Mouse (Mus musculus) kidney, adult 2 months (tissue): ENCODE measurements around the gene Fhl2.

Source experiments
- CTCF ChIP-seq: fragments of 200-500 bp; conservative IDR thresholded peaks from 2 replicates; pipeline ENCODE4 v1.5.1; 2011; ENCODE audit warnings: low read depth, mild to moderate bottlenecking, control low read depth, low read length, moderate library complexity, mixed read lengths; ENCODE audit not compliant: insufficient read depth, insufficient read length
- POLR2A ChIP-seq: fragments of 200-500 bp; IDR thresholded peaks from one replicate; pipeline ENCODE4 v1.6.1; 2011; ENCODE audit warnings: low read depth, low read length, control low read depth

DNA sequence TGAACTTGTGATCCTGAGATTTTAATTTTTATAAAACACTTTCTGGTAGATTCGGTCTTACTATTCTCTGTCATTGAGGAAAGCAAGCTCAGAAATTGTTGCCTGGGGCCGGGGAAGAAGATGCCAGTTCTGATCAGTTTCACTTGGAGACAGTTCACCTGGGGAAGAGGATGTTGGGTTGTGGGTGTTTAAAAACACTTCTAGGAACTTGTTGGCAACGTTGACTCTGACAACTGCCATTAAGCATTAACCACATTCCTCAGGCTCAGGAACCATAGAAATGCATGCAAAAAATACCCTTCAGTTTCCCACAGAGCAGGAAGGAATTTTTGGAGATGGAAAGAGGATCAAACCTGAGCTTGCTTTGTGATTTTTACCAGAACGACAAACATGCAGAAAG, 28.2 kb upstream of the Fhl2 start:
- no peak for TF ChIP-seq CTCF
- TF ChIP-seq POLR2A: no peak
